10 mouse cellular contexts compared by ENCODE assay signal in the genomic region with DNA sequence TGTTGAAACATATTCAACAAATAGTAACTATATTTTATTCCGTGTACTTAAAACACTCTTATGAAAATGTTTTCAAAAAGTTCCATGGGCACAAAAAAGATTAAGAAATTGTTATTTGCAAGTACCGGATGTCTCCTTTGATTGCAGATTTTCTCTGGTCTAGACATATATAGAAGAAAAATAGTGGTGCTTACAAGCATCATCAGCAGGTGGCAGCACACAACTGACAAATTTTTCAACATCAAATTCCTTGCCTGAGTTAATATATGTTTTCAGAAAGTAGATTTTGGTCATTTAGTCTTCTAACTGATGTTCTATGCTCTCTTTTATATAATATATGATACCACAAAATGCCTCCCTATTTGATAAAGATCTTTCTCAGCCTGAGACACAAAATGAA. TPM values are rescaled to one million over a fixed set of nuclear protein-coding genes. Genes with fewer than 3 reads are reported as not detected.
DNase-seq lines count a peak whose midpoint lies in the region; ATAC-seq lines count a peak whose summit lies in the region.
"Had no signal": no experiment of that assay in that cellular context is flagged by ENCODE, and none has a peak within 500 bp of the region (broad histone marks: within the 10 kb centered on the region; RNA-seq: fewer than 3 reads in every experiment).

No protein-coding gene starts in this region.

- no peak overlapping the region for H3K9ac ChIP-seq in neural tube, embryonic 14.5 days (replicated peaks; ENCODE audit: low read depth, low read length)
- H3K9ac ChIP-seq in neural tube, embryonic 15.5 days (replicated peaks): no peak overlapping the region
- no peak overlapping the region for H3K9ac ChIP-seq in limb, embryonic 11.5 days (ENCODE audit: low read length)

- no peak overlapping the region for H3K4me3 ChIP-seq in neural tube, embryonic 14.5 days (ENCODE audit: low read depth, low read length)
- H3K4me3 ChIP-seq in neural tube, embryonic 15.5 days (replicated peaks): no peak overlapping the region
- no peak overlapping the region for H3K4me3 ChIP-seq in limb, embryonic 11.5 days (ENCODE audit: low read depth, low read length)

- DNase-seq in cerebellum, adult 11 months: peak; percentile 52
- peak; percentile 62 for DNase-seq in cerebellum, adult 8-10 months
- DNase-seq in limb, embryonic 11.5 days (ENCODE audit: low spot score): peak; percentile 63
- peak; percentile 40 for DNase-seq in right cerebral cortex, postnatal 14 days

- no peak overlapping the region for H3K4me2 ChIP-seq in neural tube, embryonic 14.5 days (ENCODE audit: low read depth, low read length)
- H3K4me2 ChIP-seq in neural tube, embryonic 15.5 days: no peak overlapping the region
- H3K4me2 ChIP-seq in limb, embryonic 11.5 days (ENCODE audit: low read depth, severe bottlenecking): no peak overlapping the region

- no peaks in the 10 kb centered on the region for H3K27me3 ChIP-seq in neural tube, embryonic 14.5 days (ENCODE audit: control insufficient read depth, insufficient read depth, low read length)
- H3K27me3 ChIP-seq in neural tube, embryonic 15.5 days (replicated peaks): no peaks in the 10 kb centered on the region
- no peaks in the 10 kb centered on the region for H3K27me3 ChIP-seq in limb, embryonic 11.5 days (ENCODE audit: control insufficient read depth, insufficient read depth, low read length)

- ATAC-seq in cerebellum, adult (ENCODE audit: insufficient number of reproducible peaks, low FRiP score, low TSS enrichment): no peak
- peak; percentile 66; the same call in 1 of the 2 replicates for ATAC-seq in neural tube, embryonic 14.5 days (ENCODE audit: low read depth)
- ATAC-seq in neural tube, embryonic 15.5 days (ENCODE audit: low FRiP score): no peak
- ATAC-seq in hematopoietic stem cell, adult 5-6 weeks (replicated peaks in 1 of 2; ENCODE audit: insufficient read depth in 1 of 2, low FRiP score in 2 of 2, low TSS enrichment in 1 of 2, low read depth in 1 of 2, poor library complexity in 2 of 2, severe bottlenecking in 2 of 2): peak; percentile 53 to 76; a peak in 3 of 4 replicates
- ATAC-seq in limb, embryonic 11.5 days (ENCODE audit: insufficient number of reproducible peaks, low FRiP score, low TSS enrichment, low read depth): 0 out of 2 replicates have a peak, but pooled peaks have one; percentile 51

- no peaks in the 10 kb centered on the region for H3K36me3 ChIP-seq in neural tube, embryonic 14.5 days (ENCODE audit: control insufficient read depth, insufficient read depth, low read length)
- no peaks in the 10 kb centered on the region for H3K36me3 ChIP-seq in neural tube, embryonic 15.5 days
- no peaks in the 10 kb centered on the region for H3K36me3 ChIP-seq in limb, embryonic 11.5 days (ENCODE audit: control insufficient read depth, insufficient read depth, low read length)
- H3K36me3 ChIP-seq: G1E had no signal

- no peaks in the 10 kb centered on the region for H3K4me1 ChIP-seq in neural tube, embryonic 14.5 days (ENCODE audit: control insufficient read depth, insufficient read depth, low read length)
- no peaks in the 10 kb centered on the region for H3K4me1 ChIP-seq in neural tube, embryonic 15.5 days
- H3K4me1 ChIP-seq in limb, embryonic 11.5 days (ENCODE audit: control insufficient read depth, insufficient read depth, low read length): no peaks in the 10 kb centered on the region

- 35% methylated on average over 2 of the region's 2 CpGs for WGBS in neural tube, embryonic 14.5 days
- 40% methylated on average over 2 of the region's 2 CpGs for WGBS in neural tube, embryonic 15.5 days
- 34% methylated on average over 2 of the region's 2 CpGs for WGBS in limb, embryonic 11.5 days

- no peaks in the 10 kb centered on the region for H3K9me3 ChIP-seq in neural tube, embryonic 14.5 days (ENCODE audit: control insufficient read depth, low read length)
- H3K9me3 ChIP-seq in neural tube, embryonic 15.5 days (replicated peaks): no peaks in the 10 kb centered on the region
- no peaks in the 10 kb centered on the region for H3K9me3 ChIP-seq in limb, embryonic 11.5 days (ENCODE audit: control insufficient read depth, low read length)
- H3K9me3 ChIP-seq: G1E had no signal

- no peak overlapping the region for H3K27ac ChIP-seq in neural tube, embryonic 14.5 days (ENCODE audit: low read depth, low read length)
- H3K27ac ChIP-seq in neural tube, embryonic 15.5 days (replicated peaks): no peak overlapping the region
- no peak overlapping the region for H3K27ac ChIP-seq in limb, embryonic 11.5 days (replicated peaks; ENCODE audit: low read depth, low read length)
- H3K27ac ChIP-seq: macrophage had no signal

RNA-seq across cellular contexts. Expression of gene Tigd2, which starts 41.0 kb away (rescaled TPM):
- polyA plus RNA-seq in neural tube, embryonic 14.5 days (2014; fragmentation: Nextera tagmentation; extraction: Ambion mirVana): 12.5 and 13.5 TPM in 2 replicates
- 11.3 and 11.4 TPM in 2 replicates for polyA plus RNA-seq in neural tube, embryonic 15.5 days (2015; fragmentation: Nextera tagmentation; extraction: Ambion mirVana)
- total RNA-seq in hematopoietic stem cell, adult 5-6 weeks (2017): 26.4 and 27.7 TPM in 2 replicates
- polyA plus RNA-seq in limb, embryonic 11.5 days (2014; fragmentation: Nextera tagmentation; extraction: Ambion mirVana): 13.2 and 16.4 TPM in 2 replicates

Comparison
In these comparisons a context has a peak if more than half of its experiments do, and no peak if none do; other contexts are left out.
1. ATAC-seq: peak in neural tube, embryonic 14.5 days (single experiment), hematopoietic stem cell, adult 5-6 weeks (2 of 2) and limb, embryonic 11.5 days (single experiment); none in cerebellum, adult (single experiment) and neural tube, embryonic 15.5 days (single experiment).
2. Peak in every context shown above with its lines, with median percentiles within 50 percentile points of each other: DNase-seq.